Mouse (Mus musculus): ENCODE measurements at regions not wholly inside any gene's neighbourhood (a gene's known extent, or its start where the extent isn't known, plus 50 kb on each side); places are given as distances from the start of the nearest gene placed in this dataset.

DNA sequence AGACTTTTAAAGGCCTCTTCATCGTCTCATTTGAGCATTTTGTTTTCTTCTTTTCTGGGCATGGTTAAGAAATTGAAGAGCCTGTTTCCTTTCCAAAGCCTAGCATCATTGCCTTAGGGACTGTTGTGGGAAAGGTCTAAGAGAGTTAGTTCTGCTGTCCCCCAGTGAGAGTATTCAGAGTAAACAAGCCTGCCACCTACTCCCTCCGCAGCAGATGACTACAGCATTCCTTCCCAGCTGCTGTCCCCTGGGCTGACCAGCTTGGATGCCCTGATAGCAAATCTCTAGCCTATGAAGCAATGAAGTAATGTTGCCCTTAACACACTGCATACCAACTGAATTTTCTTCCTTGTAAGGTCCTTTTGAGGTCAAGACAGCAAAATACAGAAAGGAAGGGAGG lies 164.9 kb downstream of the Moxd1 start:
- H3K4me2 ChIP-seq: no peak overlapping the region
- WGBS (ENCODE audit: insufficient replicate concordance): 34% methylated on average over 2 of the region's 2 CpGs
- no peaks in the 10 kb centered on the region for H3K27me3 ChIP-seq (ENCODE audit: control insufficient read depth, insufficient read depth, low read length)
- no peak for ATAC-seq (replicated peaks; ENCODE audit: insufficient number of reproducible peaks, low FRiP score, low TSS enrichment)
- no peaks in the 10 kb centered on the region for H3K4me1 ChIP-seq (ENCODE audit: control insufficient read depth, insufficient read depth, low read length)
- no peak overlapping the region for H3K27ac ChIP-seq (ENCODE audit: low read depth, low read length)
- H3K9me3 ChIP-seq (replicated peaks; ENCODE audit: control insufficient read depth, low read length): no peaks in the 10 kb centered on the region
- no peaks in the 10 kb centered on the region for H3K36me3 ChIP-seq (ENCODE audit: control insufficient read depth, insufficient read depth, low read length)
- H3K4me3 ChIP-seq (ENCODE audit: low read depth, low read length): no peak overlapping the region
- H3K9ac ChIP-seq (ENCODE audit: low read depth, low read length): no peak overlapping the region

DNA sequence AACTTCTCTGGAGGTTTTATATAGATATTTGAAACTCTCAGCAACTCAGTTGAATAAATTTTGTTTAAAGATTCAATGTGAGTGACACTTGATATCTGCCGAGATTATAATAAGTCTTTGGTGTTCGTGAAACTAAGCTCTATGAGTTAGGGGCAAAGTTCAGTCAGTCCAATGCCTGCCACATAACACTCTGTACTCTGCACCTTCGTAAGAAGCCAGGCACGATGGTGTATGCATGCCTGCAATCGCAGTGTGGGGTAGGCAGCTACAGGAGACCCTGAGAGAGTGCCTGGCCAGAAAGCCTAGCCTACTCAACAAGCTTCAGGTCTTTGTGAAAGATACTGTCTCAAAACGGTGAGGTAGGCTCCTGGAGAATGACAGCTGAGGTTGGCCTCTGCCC lies 167.7 kb downstream of the Moxd1 start:
- Histone ChIP-seq H3K4me1 (ENCODE audit: control insufficient read depth, insufficient read depth, low read length) (no peaks in the 10 kb centered on the region), H3K27ac (ENCODE audit: low read depth, low read length) (no peak overlapping the region), H3K9me3 (replicated peaks; ENCODE audit: control insufficient read depth, low read length) (no peaks in the 10 kb centered on the region), H3K4me3 (ENCODE audit: low read depth, low read length) (no peak overlapping the region), H3K36me3 (ENCODE audit: control insufficient read depth, insufficient read depth, low read length) (no peaks in the 10 kb centered on the region), H3K4me2 (no peak overlapping the region), H3K9ac (ENCODE audit: low read depth, low read length) (no peak overlapping the region), H3K27me3 (ENCODE audit: control insufficient read depth, insufficient read depth, low read length) (no peaks in the 10 kb centered on the region)
- WGBS (ENCODE audit: insufficient replicate concordance): 70% methylated on average over 6 of the region's 6 CpGs
- no peak for ATAC-seq (replicated peaks; ENCODE audit: insufficient number of reproducible peaks, low FRiP score, low TSS enrichment)

DNA sequence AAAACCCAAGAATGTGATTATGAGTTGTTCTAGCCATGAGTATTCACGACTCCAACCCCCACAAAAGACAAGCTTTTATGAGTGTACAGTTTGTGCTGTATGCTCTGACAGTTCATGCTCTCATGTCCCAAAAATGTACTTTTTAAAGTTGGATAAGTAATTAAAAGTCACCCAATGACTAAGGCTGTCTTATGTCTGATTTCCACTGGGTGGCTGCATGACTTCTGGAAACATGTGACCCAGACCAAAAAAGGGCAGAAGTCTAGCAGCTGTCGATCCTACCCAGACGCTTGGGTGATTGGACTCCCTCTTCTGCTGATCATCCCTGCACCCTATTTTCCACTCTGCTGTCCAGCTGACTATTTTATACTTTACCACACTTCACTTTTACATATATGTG lies 168.7 kb downstream of the Moxd1 start:
- ATAC-seq (replicated peaks; ENCODE audit: insufficient number of reproducible peaks, low FRiP score, low TSS enrichment): no peak
- H3K9me3 ChIP-seq (replicated peaks; ENCODE audit: control insufficient read depth, low read length): no peaks in the 10 kb centered on the region
- no peaks in the 10 kb centered on the region for H3K27me3 ChIP-seq (ENCODE audit: control insufficient read depth, insufficient read depth, low read length)
- no peak overlapping the region for H3K27ac ChIP-seq (ENCODE audit: low read depth, low read length)
- no peak overlapping the region for H3K9ac ChIP-seq (ENCODE audit: low read depth, low read length)
- H3K36me3 ChIP-seq (ENCODE audit: control insufficient read depth, insufficient read depth, low read length): no peaks in the 10 kb centered on the region
- H3K4me1 ChIP-seq (ENCODE audit: control insufficient read depth, insufficient read depth, low read length): no peaks in the 10 kb centered on the region
- 60% methylated on average over 3 of the region's 3 CpGs for WGBS (ENCODE audit: insufficient replicate concordance)
- no peak overlapping the region for H3K4me3 ChIP-seq (ENCODE audit: low read depth, low read length)
- H3K4me2 ChIP-seq: no peak overlapping the region

DNA sequence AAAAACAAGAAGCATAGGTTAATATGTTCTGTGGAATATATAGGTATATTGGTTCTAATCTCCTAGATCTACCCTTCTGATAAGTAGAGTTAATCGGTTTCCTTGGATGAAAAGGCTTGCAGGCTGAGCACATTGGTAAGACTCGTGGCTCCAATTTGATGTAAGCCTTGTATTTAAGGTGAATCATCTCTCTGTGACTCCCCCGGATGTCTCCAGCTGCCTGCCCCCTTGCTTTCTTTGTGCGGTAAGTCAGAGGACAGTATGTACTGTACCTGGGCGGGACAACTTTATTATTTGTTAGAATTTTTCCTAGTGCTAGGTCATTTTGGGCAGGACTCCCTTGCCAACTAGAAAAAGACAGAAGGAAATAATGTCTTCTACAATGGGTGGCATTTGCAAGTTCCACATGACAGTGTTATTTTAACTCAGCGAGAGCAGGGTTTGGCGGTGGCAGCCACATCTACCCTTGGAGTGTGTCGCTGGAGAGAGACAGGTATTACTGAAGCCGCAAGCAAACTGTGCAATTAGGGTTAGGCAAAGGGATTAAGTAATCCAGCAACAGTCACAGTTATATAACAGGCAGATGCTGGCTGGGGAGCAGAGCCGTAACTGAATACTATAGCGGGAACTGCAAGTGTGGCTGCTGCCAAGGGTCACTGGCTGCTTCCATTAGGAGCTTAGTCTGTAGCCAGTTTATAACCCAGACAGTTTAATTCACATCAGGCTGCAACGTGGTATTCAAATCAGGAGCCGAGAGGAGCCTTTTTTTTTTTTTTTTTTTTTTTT lies 172.9 kb downstream of the Moxd1 start:
- H3K4me3 ChIP-seq (ENCODE audit: low read depth, low read length): no peak overlapping the region
- 77% methylated on average over 13 of the region's 13 CpGs for WGBS (ENCODE audit: insufficient replicate concordance)
- no peaks in the 10 kb centered on the region for H3K36me3 ChIP-seq (ENCODE audit: control insufficient read depth, insufficient read depth, low read length)
- no peaks in the 10 kb centered on the region for H3K27me3 ChIP-seq (ENCODE audit: control insufficient read depth, insufficient read depth, low read length)
- no peak overlapping the region for H3K9ac ChIP-seq (ENCODE audit: low read depth, low read length)
- ATAC-seq (replicated peaks; ENCODE audit: insufficient number of reproducible peaks, low FRiP score, low TSS enrichment): no peak
- no peaks in the 10 kb centered on the region for H3K9me3 ChIP-seq (replicated peaks; ENCODE audit: control insufficient read depth, low read length)
- no peak overlapping the region for H3K4me2 ChIP-seq
- H3K27ac ChIP-seq (ENCODE audit: low read depth, low read length): no peak overlapping the region
- no peaks in the 10 kb centered on the region for H3K4me1 ChIP-seq (ENCODE audit: control insufficient read depth, insufficient read depth, low read length)

DNA sequence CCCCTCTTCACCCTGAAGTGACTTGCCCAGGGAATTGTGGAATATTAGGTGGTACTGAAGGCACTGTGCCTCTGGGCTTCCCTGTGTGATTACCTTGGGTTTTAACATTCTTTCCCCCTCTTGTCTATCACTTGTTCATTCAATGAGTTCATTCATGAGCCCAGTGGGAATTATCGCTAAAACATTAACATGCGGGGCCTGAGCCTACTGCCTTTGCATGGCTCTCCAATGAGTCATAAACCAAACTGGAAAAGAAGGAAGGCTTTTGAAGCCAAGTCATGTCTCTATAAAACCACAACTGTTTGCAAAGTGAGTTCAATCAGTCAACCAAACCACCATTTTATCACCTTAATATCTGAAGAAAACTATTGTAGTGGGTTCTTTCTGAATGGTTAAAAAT lies 173.8 kb downstream of the Moxd1 start:
- Histone ChIP-seq H3K4me1 (ENCODE audit: control insufficient read depth, insufficient read depth, low read length) (no peaks in the 10 kb centered on the region), H3K27ac (ENCODE audit: low read depth, low read length) (no peak overlapping the region), H3K9me3 (replicated peaks; ENCODE audit: control insufficient read depth, low read length) (no peaks in the 10 kb centered on the region), H3K4me3 (ENCODE audit: low read depth, low read length) (no peak overlapping the region), H3K27me3 (ENCODE audit: control insufficient read depth, insufficient read depth, low read length) (no peaks in the 10 kb centered on the region), H3K4me2 (no peak overlapping the region), H3K9ac (ENCODE audit: low read depth, low read length) (no peak overlapping the region), H3K36me3 (ENCODE audit: control insufficient read depth, insufficient read depth, low read length) (no peaks in the 10 kb centered on the region)
- ATAC-seq (replicated peaks; ENCODE audit: insufficient number of reproducible peaks, low FRiP score, low TSS enrichment): no peak
- 87% methylated on average over 2 of the region's 2 CpGs for WGBS (ENCODE audit: insufficient replicate concordance)

DNA sequence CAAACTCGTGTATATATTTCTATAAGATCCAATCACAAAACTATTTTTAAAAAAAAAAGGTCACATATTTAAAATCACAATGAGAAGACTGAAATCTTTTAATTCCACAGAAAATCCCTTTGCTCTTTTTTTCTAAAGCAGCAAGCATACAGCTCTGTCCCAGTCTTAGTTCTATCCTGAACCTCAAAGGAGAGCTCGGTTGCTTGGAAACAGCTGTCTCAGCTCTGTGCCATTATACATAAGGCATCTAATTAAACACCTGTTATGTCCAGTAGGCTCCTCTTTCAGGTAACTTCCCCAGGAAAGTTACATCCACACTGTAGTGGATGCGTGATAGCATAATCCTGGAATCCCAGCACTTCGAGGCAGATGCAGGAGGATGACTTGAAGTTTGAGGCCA lies 181.5 kb downstream of the Moxd1 start:
- H3K27ac ChIP-seq (ENCODE audit: low read depth, low read length): no peak overlapping the region
- H3K4me1 ChIP-seq (ENCODE audit: control insufficient read depth, insufficient read depth, low read length): no peaks in the 10 kb centered on the region
- WGBS (ENCODE audit: insufficient replicate concordance): 73% methylated on average over 4 of the region's 4 CpGs
- no peaks in the 10 kb centered on the region for H3K36me3 ChIP-seq (ENCODE audit: control insufficient read depth, insufficient read depth, low read length)
- no peaks in the 10 kb centered on the region for H3K27me3 ChIP-seq (ENCODE audit: control insufficient read depth, insufficient read depth, low read length)
- no peak overlapping the region for H3K9ac ChIP-seq (ENCODE audit: low read depth, low read length)
- no peaks in the 10 kb centered on the region for H3K9me3 ChIP-seq (replicated peaks; ENCODE audit: control insufficient read depth, low read length)
- no peak overlapping the region for H3K4me2 ChIP-seq
- no peak for ATAC-seq (replicated peaks; ENCODE audit: insufficient number of reproducible peaks, low FRiP score, low TSS enrichment)
- no peak overlapping the region for H3K4me3 ChIP-seq (ENCODE audit: low read depth, low read length)

DNA sequence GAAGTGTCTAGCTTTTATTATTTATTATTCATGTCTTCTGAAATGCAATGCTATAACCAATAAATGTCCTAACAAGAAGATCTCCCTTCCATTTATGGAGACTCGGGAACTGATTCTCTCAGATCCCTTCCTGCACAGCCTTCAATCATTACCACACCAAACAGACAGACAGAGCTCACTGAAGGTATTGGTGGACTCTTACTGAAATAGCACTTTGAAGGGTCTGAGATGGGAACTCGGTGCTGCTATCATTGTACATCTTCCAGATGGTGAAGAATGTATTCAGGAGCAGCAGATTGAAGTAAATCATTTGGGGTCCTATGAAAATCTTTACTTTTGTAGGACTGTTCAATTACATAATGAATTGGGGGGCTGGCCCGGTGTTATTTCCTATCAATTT lies 183.6 kb downstream of the Moxd1 start:
- Histone ChIP-seq H3K4me1 (ENCODE audit: control insufficient read depth, insufficient read depth, low read length) (no peaks in the 10 kb centered on the region), H3K27me3 (ENCODE audit: control insufficient read depth, insufficient read depth, low read length) (no peaks in the 10 kb centered on the region), H3K27ac (ENCODE audit: low read depth, low read length) (no peak overlapping the region), H3K4me2 (no peak overlapping the region), H3K4me3 (ENCODE audit: low read depth, low read length) (no peak overlapping the region), H3K9me3 (replicated peaks; ENCODE audit: control insufficient read depth, low read length) (no peaks in the 10 kb centered on the region), H3K36me3 (ENCODE audit: control insufficient read depth, insufficient read depth, low read length) (no peaks in the 10 kb centered on the region), H3K9ac (ENCODE audit: low read depth, low read length) (no peak overlapping the region)
- no peak for ATAC-seq (replicated peaks; ENCODE audit: insufficient number of reproducible peaks, low FRiP score, low TSS enrichment)
- 67% methylated on average over 3 of the region's 3 CpGs for WGBS (ENCODE audit: insufficient replicate concordance)

DNA sequence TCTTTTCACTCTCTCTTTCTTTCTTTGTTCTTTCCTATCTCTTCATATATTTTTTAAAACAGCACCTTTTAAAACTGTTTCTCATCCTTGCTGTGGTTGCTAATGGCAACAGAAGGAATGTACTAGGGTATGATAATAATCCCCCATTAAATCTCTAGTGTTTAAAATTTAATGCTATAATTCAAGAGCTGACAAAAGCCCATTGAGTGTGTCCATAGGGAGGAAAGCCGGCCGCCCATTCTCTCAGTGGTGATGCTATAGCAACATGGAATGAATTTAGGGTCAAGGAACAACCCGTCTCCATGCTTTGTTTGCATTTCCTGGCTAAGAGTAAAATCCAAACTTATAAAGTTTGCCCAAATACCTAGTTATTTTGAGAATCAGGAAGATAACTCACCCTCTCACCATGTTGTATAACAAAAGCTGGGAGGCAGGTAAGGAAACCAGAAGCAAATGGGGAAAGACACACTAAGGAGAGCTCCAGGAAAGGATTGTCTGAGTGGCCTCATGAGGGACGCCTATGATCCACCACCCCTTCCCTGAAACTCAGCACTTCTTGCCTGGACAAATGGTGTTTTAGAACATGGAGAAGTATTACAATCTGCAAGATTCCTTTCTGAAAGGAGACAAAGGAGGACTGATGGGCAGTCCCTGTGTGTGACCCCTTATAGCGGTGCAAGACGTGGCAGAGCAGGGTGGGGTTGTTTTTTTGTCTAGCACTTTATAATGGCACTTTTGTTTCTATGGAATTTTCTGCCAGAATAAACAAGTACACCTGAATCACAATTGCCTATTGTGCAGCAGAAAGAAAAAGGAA lies 184.3 kb downstream of the Moxd1 start:
- H3K27me3 ChIP-seq (ENCODE audit: control insufficient read depth, insufficient read depth, low read length): no peaks in the 10 kb centered on the region
- no peak overlapping the region for H3K9ac ChIP-seq (ENCODE audit: low read depth, low read length)
- H3K36me3 ChIP-seq (ENCODE audit: control insufficient read depth, insufficient read depth, low read length): no peaks in the 10 kb centered on the region
- no peaks in the 10 kb centered on the region for H3K4me1 ChIP-seq (ENCODE audit: control insufficient read depth, insufficient read depth, low read length)
- 81% methylated on average over 6 of the region's 6 CpGs for WGBS (ENCODE audit: insufficient replicate concordance)
- ATAC-seq (replicated peaks; ENCODE audit: insufficient number of reproducible peaks, low FRiP score, low TSS enrichment): no peak
- H3K27ac ChIP-seq (ENCODE audit: low read depth, low read length): no peak overlapping the region
- no peak overlapping the region for H3K4me3 ChIP-seq (ENCODE audit: low read depth, low read length)
- no peaks in the 10 kb centered on the region for H3K9me3 ChIP-seq (replicated peaks; ENCODE audit: control insufficient read depth, low read length)
- no peak overlapping the region for H3K4me2 ChIP-seq

DNA sequence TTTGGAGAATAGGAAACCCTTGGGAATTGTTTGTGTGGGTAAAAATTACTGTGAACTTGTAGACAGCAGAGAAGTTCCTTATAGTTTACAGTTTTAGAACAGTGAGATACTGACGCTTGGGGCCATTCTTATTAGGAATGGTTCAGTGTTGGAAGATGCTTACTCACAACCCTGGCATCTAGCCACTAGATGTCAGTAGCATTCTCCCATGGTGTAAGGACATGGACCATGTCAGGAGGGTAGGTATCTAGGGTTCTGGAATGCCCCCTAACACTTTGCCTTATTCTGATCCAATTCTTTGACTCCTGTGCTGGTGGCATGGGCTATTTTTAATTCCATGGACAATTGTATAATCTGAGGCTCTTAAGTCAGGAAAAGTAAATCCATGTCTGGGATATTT lies 185.3 kb upstream of the Ccn2 start:
- 23% methylated on average over 1 of the region's 1 CpGs for WGBS (ENCODE audit: insufficient replicate concordance)
- Histone ChIP-seq H3K27me3 (ENCODE audit: control insufficient read depth, insufficient read depth, low read length) (no peaks in the 10 kb centered on the region), H3K9me3 (replicated peaks; ENCODE audit: control insufficient read depth, low read length) (no peaks in the 10 kb centered on the region), H3K4me2 (no peak overlapping the region), H3K4me3 (ENCODE audit: low read depth, low read length) (no peak overlapping the region), H3K27ac (ENCODE audit: low read depth, low read length) (no peak overlapping the region), H3K4me1 (ENCODE audit: control insufficient read depth, insufficient read depth, low read length) (no peaks in the 10 kb centered on the region), H3K9ac (ENCODE audit: low read depth, low read length) (no peak overlapping the region), H3K36me3 (ENCODE audit: control insufficient read depth, insufficient read depth, low read length) (no peaks in the 10 kb centered on the region)
- ATAC-seq (replicated peaks; ENCODE audit: insufficient number of reproducible peaks, low FRiP score, low TSS enrichment): no peak

All from heart, embryonic 11.5 days (tissue).